Mouse (Mus musculus) skeletal muscle tissue, postnatal 0 days (tissue): ENCODE measurements around the gene Gm5868. TPM values are rescaled to one million over a fixed set of nuclear protein-coding genes. Genes with fewer than 3 reads are reported as not detected.

ENCODE experiments used
- polyA plus RNA-seq: library from polyadenylated mRNA; unstranded; fragments of >200 nt; fragmentation: Nextera tagmentation; extraction: Ambion mirVana; gene quantifications from 2 replicates; pipeline ENCODE4 v1.2.1, GENCODE M21; 2015

Gm5868 gene
- polyA plus RNA-seq = 0.12 TPM in 1 of 2 replicates, not detected in the other

DNA sequence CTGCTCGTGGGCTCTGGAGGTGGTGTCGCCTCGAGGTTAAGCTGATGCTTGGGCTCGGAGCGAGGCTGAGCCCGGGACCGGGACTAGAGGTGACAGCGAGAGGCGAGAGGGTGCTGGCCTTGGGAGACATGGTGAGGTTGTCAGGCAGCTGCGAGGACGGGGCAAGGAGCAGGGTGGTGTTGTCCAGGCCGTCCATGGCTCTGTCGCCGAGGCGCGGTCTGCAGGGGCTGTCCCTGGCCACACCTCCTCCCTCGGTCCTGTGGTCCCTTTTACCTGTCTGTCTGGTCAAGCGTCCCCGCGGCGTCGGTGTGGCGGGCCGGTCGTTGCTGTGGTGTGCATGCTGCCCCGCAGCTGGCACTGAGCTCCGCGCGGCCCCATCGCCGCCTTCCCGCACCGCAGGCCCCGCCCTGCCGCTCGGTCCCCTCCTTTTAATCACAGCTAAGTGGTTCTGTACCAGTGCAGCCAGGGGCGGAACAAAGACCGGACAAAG is at the start of gene Gm5868:
Gene Gm5868, minus strand, starts transcription at position 360 of the 490 bp plus-strand sequence.

GRCm38 (mm10) chr5:72580970-72581332 is 6.4 kb downstream of the Gm5868 start, which contains the start of gene Zar1:
Zar1 (minus strand) TSS chr5:72581254.

GRCm38 (mm10) chr5:72559544-72560049 is 27.8 kb downstream of the Gm5868 start, which contains the start of gene Nfxl1:
Nfxl1 (minus strand) TSS chr5:72559684.

Other genes with a start within 250 kb of the Gm5868 start
- gene Corin, start 83.1 kb downstream of the Gm5868 start, polyA plus RNA-seq = 0.26 and 0.31 TPM in 2 replicates
- gene Nfxl1, start 27.9 kb downstream of the Gm5868 start, polyA plus RNA-seq = 6.3 and 6.4 TPM in 2 replicates
- 0.09 TPM in 1 of 2 replicates, not detected in the other for gene Zar1, start 6.3 kb downstream of the Gm5868 start, polyA plus RNA-seq
- not detected in 2 replicates for gene Cnga1, start 56.7 kb upstream of the Gm5868 start, polyA plus RNA-seq
- 0.64 and 2.2 TPM in 2 replicates for gene Nipal1, start 60.2 kb upstream of the Gm5868 start, polyA plus RNA-seq
- gene Txk, start 165.2 kb upstream of the Gm5868 start, polyA plus RNA-seq = 0.05 TPM in 1 of 2 replicates, not detected in the other